Mouse (Mus musculus) myocyte (in vitro differentiated cells): ENCODE results near the gene Kcnh3. TPM values are rescaled to one million over a fixed set of nuclear protein-coding genes. Genes with fewer than 3 reads are reported as not detected.

Experiments
- H3K27me3 ChIP-seq: one replicate; pipeline ENCODE4 v1.6.1; 2011; ENCODE audit not compliant: control insufficient read depth, insufficient read depth, insufficient read length
- H3K36me3 ChIP-seq: one replicate; pipeline ENCODE4 v1.6.1; 2011; ENCODE audit not compliant: control insufficient read depth, insufficient read depth
- H3K4me2 ChIP-seq: one replicate; pipeline ENCODE4 v1.6.1; 2011; ENCODE audit warnings: low read depth, control low read depth
- H3K4me3 ChIP-seq: one replicate; pipeline ENCODE4 v1.5.1; 2011; ENCODE audit warnings: mild to moderate bottlenecking, control low read depth, moderate library complexity
- H3K79me2 ChIP-seq: one replicate; pipeline ENCODE4 v1.6.1; 2011; ENCODE audit not compliant: control insufficient read depth, insufficient read depth
- H3ac ChIP-seq: one replicate; pipeline ENCODE4 v1.6.1; 2011; ENCODE audit not compliant: control insufficient read depth, insufficient read length
- CEBPB ChIP-seq: IDR thresholded peaks from 2 replicates; pipeline ENCODE4 v1.6.1; 2011; ENCODE audit warnings: mild to moderate bottlenecking, moderate library complexity; ENCODE audit not compliant: poor library complexity, insufficient read depth, severe bottlenecking
- E2F4 ChIP-seq: IDR thresholded peaks from one replicate; pipeline ENCODE4 v1.6.1; 2011; ENCODE audit warnings: mild to moderate bottlenecking, control low read depth, moderate library complexity; ENCODE audit not compliant: insufficient read depth
- MAX ChIP-seq: IDR thresholded peaks from one replicate; pipeline ENCODE4 v1.6.1; 2011; ENCODE audit warnings: low read depth, mild to moderate bottlenecking, control low read depth
- MYOD1 ChIP-seq, 3 experiments: IDR thresholded peaks; one replicate each; pipeline ENCODE4 v1.6.1; 2011; ENCODE audit warnings: control low read depth in 2 of 3, low read depth in 2 of 3, mild to moderate bottlenecking in 2 of 3, moderate library complexity in 1 of 3; ENCODE audit not compliant: insufficient read length in 2 of 3, control insufficient read depth in 1 of 3
- MYOG ChIP-seq, 3 experiments: IDR thresholded peaks; one replicate each; pipeline ENCODE4 v1.6.1; 2011; ENCODE audit warnings: control low read depth in 2 of 3, low read depth in 2 of 3, mild to moderate bottlenecking in 2 of 3; ENCODE audit not compliant: insufficient read length in 2 of 3, control insufficient read depth in 1 of 3, insufficient read depth in 1 of 3
- POLR2A ChIP-seq: IDR thresholded peaks from one replicate; pipeline ENCODE4 v1.6.1; 2011; ENCODE audit warnings: low read depth, mild to moderate bottlenecking, control low read depth, moderate library complexity; ENCODE audit not compliant: insufficient read length
- POLR2AphosphoS2 ChIP-seq: IDR thresholded peaks from one replicate; pipeline ENCODE4 v1.6.1; 2011; ENCODE audit warnings: low read depth, control low read depth; ENCODE audit not compliant: insufficient read length
- REST ChIP-seq: IDR thresholded peaks from one replicate; pipeline ENCODE4 v1.6.1; 2011; ENCODE audit warnings: mild to moderate bottlenecking, control low read depth, moderate library complexity; ENCODE audit not compliant: insufficient read depth, insufficient read length
- SRF ChIP-seq: IDR thresholded peaks from one replicate; pipeline ENCODE4 v1.6.1; 2011; ENCODE audit warnings: low read depth; ENCODE audit not compliant: control insufficient read depth, insufficient read length
- TCF12 ChIP-seq: IDR thresholded peaks from one replicate; pipeline ENCODE4 v1.6.1; 2011; ENCODE audit warnings: mild to moderate bottlenecking, control low read depth; ENCODE audit not compliant: poor library complexity, insufficient read depth, severe bottlenecking
- TCF3 ChIP-seq: IDR thresholded peaks from one replicate; pipeline ENCODE4 v1.6.1; 2011; ENCODE audit warnings: low read depth, control low read depth; ENCODE audit not compliant: insufficient read length
- USF1 ChIP-seq: IDR thresholded peaks from one replicate; pipeline ENCODE4 v1.6.1; 2011; ENCODE audit warnings: low read depth, mild to moderate bottlenecking, control low read depth, moderate library complexity
- polyA plus RNA-seq: library from polyadenylated mRNA; unstranded; fragments of >200 nt; fragmentation: generic; extraction: Trizol; gene quantifications from one replicate; pipeline ENCODE4 v1.2.1, GENCODE M21; 2012; ENCODE audit warnings: missing spikeins

The Kcnh3 gene
- polyA plus RNA-seq, 1 experiment = 0.17 TPM

DNA sequence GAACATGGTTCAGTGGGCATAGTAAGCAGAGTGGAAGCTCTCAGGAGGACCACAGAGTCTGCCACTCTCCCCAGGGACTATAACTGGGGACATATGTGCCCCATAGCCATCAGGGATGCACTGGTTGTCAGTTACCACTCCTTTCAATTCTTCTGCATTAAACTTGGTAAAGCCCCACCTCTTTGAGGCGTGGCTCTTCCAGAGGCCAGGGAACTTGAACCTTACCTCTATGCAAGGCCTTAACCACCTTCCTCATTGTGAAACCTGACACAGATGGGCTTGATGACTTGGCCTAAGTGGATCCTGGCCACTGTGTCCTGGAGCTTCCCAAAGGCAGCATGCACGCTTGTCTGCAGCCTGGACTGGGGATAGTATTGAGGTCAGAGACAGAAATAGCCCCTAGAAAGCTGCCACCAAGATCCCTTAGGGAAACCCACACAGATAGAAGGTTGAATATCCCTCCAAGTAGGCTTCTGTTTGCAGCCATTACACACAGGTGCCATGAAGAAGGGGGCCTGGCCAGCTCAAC is 29.9 kb downstream of the Kcnh3 start:
- Histone ChIP-seq H3K36me3 (no peaks in the 10 kb centered on the region), H3K27me3 (no peaks in the 10 kb centered on the region), H3K4me3 (no peak overlapping the region), H3K79me2 (peaks cover 13% of the 10 kb centered on the region), H3K4me2 (peak overlapping the region; percentile 86), H3ac (no peak overlapping the region)
- TF ChIP-seq REST (no peak), TCF12 (no peak), E2F4 (no peak), MAX (no peak), SRF (no peak), POLR2A (peak; percentile 44), USF1 (no peak), MYOD1 (IDR thresholded peaks at IDR 0.05; ENCODE audit: control insufficient read depth in 1 of 3, insufficient read length in 2 of 3, low read depth in 2 of 3) (peak in 1 of 3 experiments; percentile 38), TCF3 (no peak), POLR2AphosphoS2 (no peak), MYOG (IDR thresholded peaks at IDR 0.05; ENCODE audit: control insufficient read depth in 1 of 3, insufficient read depth in 1 of 3, insufficient read length in 2 of 3, low read depth in 2 of 3) (peak in 1 of 3 experiments; percentile 38), CEBPB (no peak)

DNA sequence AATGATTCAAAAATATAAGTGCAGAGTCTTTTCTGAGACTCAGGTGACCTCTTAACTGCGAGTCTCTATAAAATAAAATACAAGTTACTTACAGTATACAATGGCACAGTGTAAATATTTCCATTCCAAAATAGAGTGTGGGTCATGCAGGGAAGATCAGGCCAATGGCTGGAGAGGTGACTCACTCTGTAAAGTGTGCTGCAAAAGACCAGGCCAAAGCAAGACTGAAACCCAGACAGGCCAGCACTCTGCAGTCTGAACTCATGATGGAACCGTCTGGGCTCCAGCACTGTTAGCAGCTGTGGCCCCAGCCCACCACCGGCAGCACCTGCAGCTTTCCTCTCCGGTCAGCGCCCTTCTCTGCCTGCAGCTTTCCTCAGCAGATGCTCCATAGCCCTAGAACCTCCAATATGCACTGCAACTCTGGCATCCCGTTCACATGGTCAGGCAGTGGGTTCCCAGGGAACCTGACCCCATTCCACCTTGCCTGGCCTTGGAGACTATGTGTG is 30.6 kb downstream of the Kcnh3 start:
- peaks cover 10% of the 10 kb centered on the region for H3K79me2 ChIP-seq
- TF ChIP-seq TCF3 = no peak
- no peak for TF ChIP-seq CEBPB
- no peak for TF ChIP-seq SRF
- no peak for TF ChIP-seq USF1
- TF ChIP-seq TCF12 = no peak
- TF ChIP-seq MYOD1 (IDR thresholded peaks at IDR 0.05; ENCODE audit: control insufficient read depth in 1 of 3, insufficient read length in 2 of 3, low read depth in 2 of 3) = peak in 2 of 3 experiments; percentile 59 to 90
- TF ChIP-seq REST = no peak
- no peak for TF ChIP-seq MAX
- peak in 2 of 3 experiments; percentile 57 to 84 for TF ChIP-seq MYOG (IDR thresholded peaks at IDR 0.05; ENCODE audit: control insufficient read depth in 1 of 3, insufficient read depth in 1 of 3, insufficient read length in 2 of 3, low read depth in 2 of 3)
- peak; percentile 44 for TF ChIP-seq POLR2AphosphoS2
- TF ChIP-seq POLR2A = peak; percentile 40
- TF ChIP-seq E2F4 = no peak
- no peak overlapping the region for H3ac ChIP-seq
- H3K4me2 ChIP-seq = peak overlapping the region; percentile 5
- no peaks in the 10 kb centered on the region for H3K36me3 ChIP-seq
- H3K27me3 ChIP-seq = no peaks in the 10 kb centered on the region
- H3K4me3 ChIP-seq = no peak overlapping the region

DNA sequence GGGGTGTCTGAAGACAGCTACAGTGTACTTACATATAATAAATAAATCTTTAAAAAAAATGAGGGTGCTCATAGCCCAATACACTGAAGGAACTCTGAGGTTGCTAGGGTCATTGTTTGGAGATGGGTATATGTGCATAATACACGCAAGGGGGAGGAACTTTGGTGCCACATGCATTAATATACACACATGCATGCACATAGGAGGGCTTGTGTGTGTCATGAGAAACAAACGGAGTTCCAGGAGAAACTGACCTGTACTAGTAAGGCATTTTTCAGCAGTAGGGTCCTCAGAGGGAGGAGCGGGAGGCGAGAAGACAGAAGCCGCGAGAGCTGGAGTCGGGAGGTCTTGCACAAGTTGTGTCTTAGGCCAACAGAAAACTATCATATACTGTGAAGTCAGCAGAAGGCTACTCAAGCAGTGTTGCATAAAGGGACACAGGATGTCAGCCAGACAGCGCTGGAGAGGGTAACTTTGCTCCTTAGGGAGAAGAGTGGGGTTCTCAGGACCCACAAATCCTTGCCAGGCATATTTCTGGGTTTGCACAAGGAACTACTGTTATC is 34.6 kb downstream of the Kcnh3 start:
- H3K79me2 ChIP-seq = no peaks in the 10 kb centered on the region
- no peak overlapping the region for H3ac ChIP-seq
- H3K4me3 ChIP-seq = no peak overlapping the region
- H3K4me2 ChIP-seq = peak overlapping the region; percentile 77
- no peaks in the 10 kb centered on the region for H3K36me3 ChIP-seq
- no peak for TF ChIP-seq MYOG (IDR thresholded peaks at IDR 0.05; ENCODE audit: control insufficient read depth in 1 of 3, insufficient read depth in 1 of 3, insufficient read length in 2 of 3, low read depth in 2 of 3)
- no peak for TF ChIP-seq POLR2AphosphoS2
- TF ChIP-seq POLR2A = no peak
- TF ChIP-seq MAX = no peak
- TF ChIP-seq TCF3 = no peak
- no peak for TF ChIP-seq USF1
- TF ChIP-seq TCF12 = no peak
- no peak for TF ChIP-seq SRF
- H3K27me3 ChIP-seq = no peaks in the 10 kb centered on the region

DNA sequence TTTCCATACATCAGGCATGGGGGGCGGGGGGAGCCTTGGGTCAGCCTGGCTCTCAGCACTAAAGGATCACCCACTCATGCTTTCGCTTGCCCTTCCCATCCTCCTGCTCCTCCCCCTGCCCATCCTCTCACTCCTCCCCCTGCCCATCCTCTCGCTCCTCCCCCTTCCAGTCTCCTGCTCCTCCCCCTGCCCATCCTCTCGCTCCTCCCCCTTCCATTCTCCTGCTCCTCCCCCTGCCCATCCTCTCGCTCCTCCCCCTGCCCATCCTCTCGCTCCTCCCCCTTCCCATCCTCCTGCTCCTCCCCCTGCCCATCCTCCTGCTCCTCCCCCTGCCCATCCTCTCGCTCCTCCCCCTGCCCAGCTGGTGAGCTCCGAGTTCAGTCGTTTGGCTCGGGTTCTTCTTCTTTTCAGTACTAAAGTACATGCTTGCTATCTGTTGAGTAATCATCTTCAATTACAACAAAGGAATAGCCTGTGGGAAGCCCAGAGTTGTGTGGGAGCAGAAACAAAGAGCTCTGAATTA is 35.1 kb downstream of the Kcnh3 start:
- TF ChIP-seq E2F4 (no peak), USF1 (no peak), MYOD1 (IDR thresholded peaks at IDR 0.05; ENCODE audit: control insufficient read depth in 1 of 3, insufficient read length in 2 of 3, low read depth in 2 of 3) (peak in 1 of 3 experiments; percentile 28), TCF3 (no peak), MYOG (IDR thresholded peaks at IDR 0.05; ENCODE audit: control insufficient read depth in 1 of 3, insufficient read depth in 1 of 3, insufficient read length in 2 of 3, low read depth in 2 of 3) (peak in 1 of 3 experiments; percentile 34), MAX (no peak), REST (no peak), CEBPB (no peak), TCF12 (no peak), POLR2A (peak; percentile 56), POLR2AphosphoS2 (peak; percentile 68), SRF (no peak)
- no peak overlapping the region for H3ac ChIP-seq
- H3K36me3 ChIP-seq = no peaks in the 10 kb centered on the region
- no peaks in the 10 kb centered on the region for H3K27me3 ChIP-seq
- H3K4me2 ChIP-seq = peak overlapping the region; percentile 95
- no peak overlapping the region for H3K4me3 ChIP-seq
- H3K79me2 ChIP-seq = no peaks in the 10 kb centered on the region
